Mouse (Mus musculus) kidney, postnatal 10 days (tissue): ENCODE results near the gene Map2k5.

Experiments used
- DNase-seq: peaks from one replicate; pipeline ENCODE4 v3.0.0; 2021; ENCODE audit warnings: mixed read lengths

The Map2k5 gene

DNA sequence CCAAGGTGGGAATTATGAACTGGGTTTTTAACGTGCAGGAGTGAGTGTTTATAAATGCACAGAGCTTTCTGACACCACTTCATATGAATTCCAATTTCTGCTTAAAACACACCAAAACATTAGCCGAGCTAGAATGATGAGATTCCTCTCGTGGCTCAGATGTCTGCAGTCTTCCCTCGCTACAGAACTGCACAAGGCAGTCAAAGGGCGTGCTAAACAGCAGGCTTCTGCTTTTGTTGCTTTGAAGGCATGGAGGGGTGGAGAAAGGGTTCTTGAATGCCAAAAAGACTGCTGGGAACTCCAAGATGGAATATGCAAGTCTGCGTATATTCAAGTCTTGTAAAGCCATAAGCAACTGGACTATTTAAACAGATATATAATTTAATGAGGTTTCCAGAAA lies 38.4 kb downstream of the Map2k5 start:
- DNase-seq: no peak

DNA sequence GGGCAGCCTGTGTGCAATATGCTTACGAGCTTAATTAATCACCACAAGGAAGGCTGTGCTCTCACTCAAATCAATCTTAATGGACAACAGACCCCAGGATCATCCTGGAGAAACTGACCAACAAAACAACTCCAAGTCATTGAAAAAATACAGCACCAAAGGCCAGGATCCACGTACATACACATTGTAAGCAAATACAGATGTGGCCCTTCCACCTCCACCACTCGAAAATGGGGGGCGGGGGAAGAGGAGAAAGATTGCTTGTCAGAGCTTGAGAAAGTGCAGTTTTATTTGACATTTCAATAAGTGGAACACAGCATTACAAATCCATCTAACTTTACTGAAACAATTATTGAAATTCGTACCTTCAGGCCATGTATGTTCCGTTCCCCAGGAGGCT lies 39.0 kb downstream of the Map2k5 start:
- no peak for DNase-seq

DNA sequence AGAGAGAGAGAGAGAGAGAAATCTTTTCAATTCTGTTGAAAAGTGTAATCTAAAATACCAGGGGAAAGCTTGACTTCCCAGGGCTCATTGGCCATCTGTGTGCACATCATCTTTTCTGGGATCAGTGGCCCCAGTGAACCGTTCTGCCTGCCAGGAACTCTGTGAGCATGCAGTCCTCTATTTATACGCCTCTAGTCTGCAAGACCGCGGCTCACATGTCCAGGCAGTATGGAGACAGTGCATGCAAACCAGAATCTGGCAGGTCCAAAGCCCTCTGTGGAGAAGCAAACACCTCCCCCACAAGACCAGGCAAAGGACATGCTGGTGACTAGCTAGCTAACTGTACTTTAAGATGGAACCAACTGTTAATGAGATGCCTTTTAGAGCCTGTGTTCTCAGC lies 41.9 kb downstream of the Map2k5 start:
- no peak for DNase-seq

DNA sequence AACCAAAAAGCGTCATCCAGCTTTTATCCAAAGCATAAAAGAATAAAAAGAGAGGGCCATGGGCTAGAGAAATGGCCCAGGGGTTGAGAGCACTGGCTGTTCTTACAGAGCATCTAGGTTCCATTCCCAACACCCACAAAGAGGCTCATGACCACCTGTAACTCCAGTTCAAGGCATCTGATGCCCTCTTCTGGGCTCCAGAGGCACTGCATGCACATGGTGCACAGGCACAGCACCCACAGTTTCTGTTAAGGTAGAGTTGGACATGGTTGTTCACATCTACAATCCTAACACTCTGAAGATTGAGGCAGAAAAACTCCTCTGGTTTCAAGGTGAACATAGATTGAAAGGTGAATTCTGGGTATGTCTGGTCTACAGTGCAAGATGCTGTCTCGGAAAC lies 44.6 kb downstream of the Map2k5 start:
- DNase-seq: no peak

DNA sequence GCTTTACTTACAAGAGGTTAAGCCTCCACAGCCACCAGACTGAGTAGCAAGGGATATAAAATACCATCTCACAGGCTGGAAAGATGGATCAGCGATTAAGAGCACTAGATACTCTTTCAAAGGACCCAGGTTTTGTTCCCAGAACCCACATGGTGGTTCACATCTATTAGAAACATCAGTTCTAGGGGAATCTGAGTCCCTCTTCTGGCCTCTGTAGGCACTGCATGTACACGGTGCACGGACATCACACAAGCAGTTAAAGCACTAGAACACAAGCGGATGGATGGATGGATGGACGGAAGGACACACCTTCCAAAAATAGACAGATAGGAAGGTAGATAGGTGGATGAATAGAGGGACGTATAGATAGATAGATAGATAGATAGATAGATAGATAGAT lies 46.5 kb downstream of the Map2k5 start:
- DNase-seq: no peak

DNA sequence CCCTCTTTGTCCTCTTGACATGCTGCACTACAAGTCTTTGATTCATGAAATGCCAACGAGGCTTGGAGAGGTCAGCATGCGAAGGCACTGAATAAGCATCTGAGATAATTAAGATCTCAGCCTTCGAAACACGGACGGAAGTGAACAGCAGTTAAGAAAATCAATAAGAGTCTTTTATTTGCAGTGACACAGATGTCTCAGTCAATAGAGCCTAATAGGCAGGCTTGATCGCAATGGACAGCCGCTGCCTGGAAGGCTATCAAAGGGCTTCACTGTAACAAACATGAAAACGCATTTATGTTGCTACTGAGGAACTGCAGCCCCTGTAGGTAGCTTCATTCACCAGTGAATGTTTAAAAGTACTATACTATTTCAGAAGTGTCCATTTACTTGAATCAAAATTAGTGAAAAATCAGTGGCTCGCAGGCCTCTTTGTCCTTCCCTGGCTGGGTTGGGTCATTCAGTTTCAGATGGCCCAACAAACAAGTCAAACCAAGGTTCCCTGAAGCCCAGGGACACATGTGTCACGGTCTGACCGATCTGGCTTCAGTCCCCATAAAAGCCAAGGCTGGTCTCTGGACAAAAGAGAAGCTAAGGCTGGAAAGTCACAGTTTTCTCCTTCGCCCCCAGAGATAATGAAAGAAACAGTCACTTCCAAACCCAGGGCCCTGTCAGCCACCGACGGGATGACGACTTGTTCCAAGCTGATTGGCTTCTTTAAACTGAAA lies 48.6 kb downstream of the Map2k5 start:
- no peak for DNase-seq

DNA sequence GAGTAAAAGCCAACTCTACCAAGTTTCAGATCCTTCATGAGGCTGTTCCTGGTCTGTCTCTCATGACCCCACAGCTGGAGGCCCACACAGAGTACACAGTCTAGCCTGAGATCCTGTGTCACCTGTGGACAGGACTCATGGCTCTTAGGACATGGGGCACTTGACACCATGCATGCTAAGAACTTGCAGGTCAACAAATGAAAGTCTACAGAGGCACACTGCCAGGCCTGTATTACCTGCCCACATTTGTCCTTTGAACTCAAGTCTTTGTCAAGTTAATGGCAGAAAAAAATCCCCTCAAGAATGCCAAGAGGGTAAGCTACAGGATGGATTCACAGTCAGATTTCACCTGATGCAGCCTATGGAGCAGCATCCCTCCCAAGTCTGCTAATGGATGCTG lies 62.5 kb downstream of the Map2k5 start:
- no peak for DNase-seq

DNA sequence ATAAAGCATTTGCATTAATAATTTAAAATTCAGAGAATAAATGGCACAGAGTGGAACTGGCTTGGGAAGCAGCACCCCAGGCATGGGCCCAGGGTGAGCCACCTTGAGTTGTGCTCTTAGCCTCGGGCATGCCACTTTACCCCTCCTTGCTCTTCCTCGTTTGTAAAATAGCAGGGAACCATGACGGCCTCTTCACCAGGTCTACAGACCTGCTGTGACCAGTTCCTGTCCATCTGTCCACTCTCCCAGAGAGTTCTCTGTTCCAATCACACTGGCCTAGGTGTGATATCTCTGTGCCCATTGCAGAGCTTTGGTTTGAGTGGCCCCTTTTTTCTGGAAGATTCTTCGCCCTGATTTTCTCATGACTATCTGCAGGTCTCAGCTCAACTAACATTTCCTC lies 63.6 kb downstream of the Map2k5 start:
- no peak for DNase-seq

DNA sequence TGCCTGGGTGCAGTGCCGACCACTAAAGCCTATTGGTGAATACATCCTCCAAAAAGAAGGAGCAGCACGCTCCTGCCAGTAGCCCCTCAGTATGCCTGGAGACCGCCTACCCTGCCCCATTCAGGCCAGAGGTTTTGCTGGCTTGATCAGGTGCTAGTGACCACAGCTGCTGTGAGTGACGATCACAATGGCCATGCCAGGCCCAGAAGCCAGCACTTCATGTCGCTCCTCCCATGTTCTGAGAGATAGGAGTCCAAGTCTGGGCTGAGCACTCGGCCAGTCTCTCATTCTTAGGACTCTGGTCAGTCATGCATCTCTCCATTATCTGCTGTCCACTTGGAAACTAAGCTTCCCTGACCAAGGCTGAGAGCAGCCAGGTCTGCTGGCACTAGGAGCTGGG lies 67.7 kb downstream of the Map2k5 start:
- no peak for DNase-seq

DNA sequence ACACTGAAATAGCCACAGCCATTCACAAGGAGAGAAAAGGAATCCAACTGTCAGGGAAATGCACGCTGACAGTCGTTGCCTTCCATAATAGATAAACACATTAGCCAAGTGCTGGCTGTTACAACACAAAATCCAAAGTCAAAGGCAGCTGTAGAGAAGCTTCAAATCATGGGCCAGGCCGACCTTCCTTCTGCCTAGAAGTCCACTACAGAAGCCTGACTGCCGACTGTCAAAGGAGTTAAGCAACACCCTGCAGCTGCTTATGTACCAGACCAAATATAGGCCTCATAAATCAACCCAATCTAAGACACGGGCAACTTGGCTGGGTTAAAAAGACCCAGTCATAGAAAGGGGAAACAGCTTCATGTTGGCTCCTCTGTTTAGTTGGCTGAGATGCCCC lies 68.7 kb downstream of the Map2k5 start:
- peak; percentile 35 for DNase-seq

DNA sequence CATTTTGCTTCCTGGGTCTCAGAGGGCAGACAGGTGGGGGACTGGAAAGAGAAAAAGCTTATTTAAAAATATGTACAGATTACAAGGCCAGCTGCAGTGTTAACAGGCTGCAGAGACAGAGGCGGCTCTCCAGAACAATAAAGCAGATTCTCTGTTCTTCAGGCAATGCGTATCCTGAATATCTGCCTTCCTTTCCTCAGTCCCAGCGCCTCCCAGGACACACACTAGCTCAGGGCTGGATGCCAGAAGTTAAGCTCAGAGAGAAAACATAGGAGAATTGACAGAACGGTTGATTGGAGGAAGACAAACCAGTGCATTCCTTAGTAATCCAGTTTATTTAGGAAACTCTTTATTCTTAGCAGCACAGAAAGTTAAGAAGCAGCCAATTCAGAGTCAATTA lies 69.3 kb downstream of the Map2k5 start:
- DNase-seq: no peak

DNA sequence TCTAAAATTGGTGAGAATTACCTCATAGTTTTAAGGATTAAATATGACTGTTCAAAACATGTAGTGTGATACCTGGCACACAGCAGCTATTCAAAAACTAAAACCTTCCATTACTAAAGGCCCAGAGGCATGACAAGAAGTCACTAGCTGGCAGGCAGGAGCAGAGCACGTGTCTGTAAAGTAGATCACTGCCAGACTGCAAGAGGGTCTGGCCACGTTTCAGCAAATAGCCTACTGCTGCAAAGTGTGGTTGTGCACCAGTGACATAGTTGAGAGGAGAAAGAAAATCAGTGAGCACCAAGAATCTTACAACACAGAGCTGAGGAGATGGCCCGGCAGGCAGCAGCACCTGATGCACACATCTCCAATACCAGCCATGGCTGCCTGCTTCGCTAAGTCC lies 75.2 kb downstream of the Map2k5 start:
- DNase-seq: no peak

DNA sequence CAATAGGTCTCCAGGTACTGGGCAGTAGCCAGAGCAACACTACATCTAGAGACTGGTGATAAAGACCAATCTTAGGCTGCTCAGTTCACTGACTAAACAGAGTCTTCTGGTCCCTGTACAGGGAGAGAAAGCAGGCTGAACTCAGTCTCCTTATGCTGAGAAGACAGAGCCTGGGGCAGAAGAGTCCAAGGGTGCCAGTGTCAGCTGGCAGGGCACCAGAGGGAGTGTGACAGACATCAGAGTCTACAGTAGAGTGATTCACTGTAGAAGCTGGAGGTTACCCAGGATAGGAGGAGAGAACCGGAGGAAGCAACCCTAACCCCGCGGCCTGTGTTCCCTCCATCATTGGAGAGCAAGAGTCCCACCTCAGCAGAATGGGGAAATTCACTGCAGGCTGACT lies 79.0 kb downstream of the Map2k5 start:
- DNase-seq: no peak

DNA sequence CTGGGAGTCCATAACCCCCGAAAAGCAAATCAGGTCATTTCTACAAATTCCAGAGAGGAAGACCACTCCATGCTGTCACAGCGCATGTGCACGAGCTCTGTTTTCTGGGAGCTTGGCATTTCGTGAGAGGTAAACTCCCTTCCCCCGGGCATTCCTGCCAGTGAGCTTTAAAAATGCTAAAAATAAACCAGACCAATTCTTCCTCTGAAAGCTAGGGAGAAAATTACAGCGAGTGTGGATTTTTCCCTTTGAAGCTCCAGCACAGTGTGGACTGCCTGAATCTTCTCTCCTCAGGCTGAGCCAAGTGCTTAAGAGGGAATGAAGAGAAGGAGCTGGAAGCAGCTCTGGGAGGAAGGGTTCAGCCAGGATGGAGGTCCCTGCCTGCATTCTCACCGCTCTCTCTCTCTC lies 82.1 kb downstream of the Map2k5 start:
- peak; percentile 38 for DNase-seq

DNA sequence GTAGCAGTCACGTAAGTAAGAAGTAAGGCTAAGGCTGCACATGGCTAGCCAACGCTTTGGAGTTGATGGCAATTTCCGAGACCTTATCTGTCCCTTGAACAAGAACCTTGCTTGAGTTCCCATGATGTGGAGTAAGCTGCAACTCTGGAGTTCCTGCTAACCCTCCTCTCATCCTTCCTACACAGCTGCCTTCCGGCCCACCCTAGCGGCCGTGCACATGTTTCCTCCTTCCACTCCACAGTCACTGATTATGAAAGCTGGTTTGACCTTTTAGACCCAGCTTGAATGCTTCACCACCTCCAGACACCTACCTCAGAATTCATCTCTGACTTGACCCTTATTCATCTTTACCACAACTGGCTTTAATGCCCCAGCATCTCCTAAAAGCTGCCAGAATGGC lies 82.9 kb downstream of the Map2k5 start:
- DNase-seq: peak; percentile 43

DNA sequence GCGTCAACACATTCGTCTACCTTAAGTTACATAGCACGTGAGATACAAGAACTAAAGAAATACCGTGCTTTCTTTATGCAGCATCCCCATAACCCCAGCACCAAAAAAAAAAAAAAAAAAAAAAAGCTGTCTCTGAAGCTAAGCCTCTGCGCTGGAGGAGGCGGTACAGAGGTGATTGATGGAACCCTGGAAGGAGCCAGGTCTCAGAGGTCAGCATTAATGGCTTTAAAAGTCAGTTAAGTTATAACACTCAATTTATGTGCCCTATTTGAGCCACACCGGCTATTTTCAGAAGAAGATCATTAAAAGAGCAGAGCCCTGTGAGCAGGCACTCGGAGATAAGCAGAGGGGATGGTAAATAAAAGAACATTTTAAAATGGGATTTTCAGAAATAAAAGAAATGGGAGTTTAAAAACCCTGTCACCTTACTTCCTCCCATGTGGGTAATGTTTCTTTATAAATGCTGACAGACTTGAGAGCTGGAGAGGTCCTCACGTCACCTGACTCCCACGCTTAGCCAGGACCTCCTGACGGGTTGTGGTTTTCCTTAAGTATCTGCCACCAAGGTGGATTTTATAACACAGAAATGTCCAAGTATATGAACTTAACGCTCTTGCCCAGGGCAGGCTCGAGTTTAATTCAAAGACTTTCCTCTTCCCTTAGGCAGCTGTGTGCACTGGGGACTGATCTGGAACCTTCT lies 83.8 kb downstream of the Map2k5 start:
- DNase-seq: no peak

DNA sequence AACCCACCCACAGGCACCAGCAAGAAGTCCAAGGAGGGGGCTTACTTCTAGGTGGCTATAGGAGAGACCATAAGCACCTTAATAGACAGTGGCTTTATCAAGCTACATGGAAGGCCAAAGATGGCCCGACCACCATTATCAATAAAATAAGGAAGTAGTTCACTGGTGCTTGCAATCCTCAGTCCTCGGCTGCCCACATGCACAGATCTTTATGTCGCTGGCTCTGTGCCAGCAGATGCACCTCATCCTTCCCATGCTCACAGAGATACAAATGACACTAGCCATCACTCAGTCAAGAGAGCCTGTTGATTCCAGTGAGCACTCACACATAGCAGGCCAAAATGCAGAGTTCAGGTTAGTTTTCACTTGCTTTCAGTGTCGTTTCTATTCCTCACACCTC lies 89.0 kb downstream of the Map2k5 start:
- no peak for DNase-seq

DNA sequence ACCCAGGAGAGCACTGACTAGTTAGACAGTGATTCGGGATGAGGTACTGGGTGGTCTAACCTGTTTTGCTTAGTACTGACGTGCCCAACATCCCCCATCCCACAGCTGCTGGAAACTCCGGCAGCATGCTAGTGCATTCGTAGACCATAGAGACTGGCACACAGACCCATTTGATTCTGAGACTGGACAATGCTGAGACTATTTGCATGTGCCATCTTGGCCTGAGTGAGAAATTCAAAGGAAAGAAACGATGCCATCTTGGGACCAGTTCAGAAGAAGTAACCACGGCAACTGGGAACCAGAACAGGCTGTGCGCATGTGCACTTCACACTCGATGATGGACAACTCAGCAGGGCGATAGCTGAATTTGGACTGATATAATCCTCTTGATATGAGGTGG lies 93.3 kb downstream of the Map2k5 start:
- DNase-seq: no peak

DNA sequence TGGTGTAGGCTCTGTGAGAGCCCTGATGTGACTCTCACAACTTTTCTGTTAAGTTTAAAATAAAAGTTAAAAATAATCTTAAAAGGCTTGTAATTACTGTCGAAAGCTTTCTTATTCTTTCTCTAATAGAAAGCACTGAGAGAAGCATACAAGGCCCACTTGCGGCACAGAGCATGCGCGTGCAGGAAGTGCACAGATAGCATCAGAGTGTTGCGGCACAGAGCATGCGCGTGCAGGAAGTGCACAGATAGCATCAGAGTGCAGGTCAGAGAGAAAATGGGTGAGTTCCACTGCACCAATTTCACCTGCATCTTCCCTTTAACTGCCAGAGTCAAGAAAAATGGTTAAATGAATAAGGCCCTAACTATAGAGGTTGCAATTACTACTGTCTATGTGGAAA lies 95.7 kb downstream of the Map2k5 start:
- DNase-seq: no peak

DNA sequence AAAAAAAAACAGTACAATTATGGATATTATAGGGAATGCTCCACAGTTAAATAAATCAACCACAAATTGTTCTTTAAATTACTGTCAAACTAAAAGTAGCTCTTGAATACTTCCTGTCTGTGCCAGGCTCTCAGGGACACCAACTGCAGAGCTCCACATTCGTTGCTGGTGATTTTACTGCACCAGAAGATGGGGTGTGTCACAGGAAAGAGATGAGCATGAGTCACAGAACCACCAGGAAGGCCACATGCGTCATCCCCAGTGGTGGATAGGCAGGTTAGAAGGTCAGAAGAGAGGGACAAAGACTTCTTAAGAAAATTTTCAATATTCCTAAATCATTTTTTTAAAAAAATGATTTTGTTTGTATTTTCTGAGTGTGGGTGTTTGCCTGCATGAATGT lies 96.6 kb downstream of the Map2k5 start:
- DNase-seq: no peak

DNA sequence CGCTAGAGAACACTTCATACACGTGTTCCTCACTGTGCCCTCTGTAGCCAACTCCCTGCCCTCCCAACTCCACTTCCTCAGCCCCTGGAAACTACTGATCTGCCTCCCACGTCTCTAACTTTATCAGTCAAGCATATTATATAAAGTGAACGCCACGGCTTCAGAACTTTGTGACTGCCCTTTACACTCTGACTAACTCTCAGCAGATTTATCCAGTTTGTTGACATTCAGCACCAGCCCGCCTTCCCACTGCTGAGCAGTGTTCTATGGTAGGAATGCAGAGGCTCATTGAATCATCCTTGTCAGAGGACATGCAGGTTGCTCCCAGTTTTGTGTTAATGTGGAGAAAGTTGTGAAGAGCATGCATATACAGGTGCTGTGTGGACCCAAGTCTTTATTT lies 103.9 kb downstream of the Map2k5 start:
- no peak for DNase-seq

DNA sequence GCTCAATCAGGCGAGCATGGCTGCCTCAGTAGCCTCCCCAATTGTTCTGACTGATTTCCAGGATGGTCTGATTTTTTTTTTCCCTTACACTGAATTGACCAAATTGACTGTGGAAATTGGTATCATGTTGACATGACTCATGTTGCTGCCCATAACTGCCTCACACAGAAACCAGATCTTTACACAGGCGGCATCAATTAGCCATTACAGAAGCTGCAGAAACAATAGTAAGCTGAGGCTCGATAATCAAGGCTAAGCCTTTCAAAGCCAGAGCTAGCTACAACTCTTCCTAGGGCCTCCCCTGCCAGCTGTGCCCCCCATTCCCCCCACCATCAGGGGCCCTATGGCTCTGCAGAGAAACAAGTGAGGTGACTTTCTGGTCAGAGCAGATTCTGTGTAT lies 107.9 kb downstream of the Map2k5 start:
- DNase-seq: no peak

DNA sequence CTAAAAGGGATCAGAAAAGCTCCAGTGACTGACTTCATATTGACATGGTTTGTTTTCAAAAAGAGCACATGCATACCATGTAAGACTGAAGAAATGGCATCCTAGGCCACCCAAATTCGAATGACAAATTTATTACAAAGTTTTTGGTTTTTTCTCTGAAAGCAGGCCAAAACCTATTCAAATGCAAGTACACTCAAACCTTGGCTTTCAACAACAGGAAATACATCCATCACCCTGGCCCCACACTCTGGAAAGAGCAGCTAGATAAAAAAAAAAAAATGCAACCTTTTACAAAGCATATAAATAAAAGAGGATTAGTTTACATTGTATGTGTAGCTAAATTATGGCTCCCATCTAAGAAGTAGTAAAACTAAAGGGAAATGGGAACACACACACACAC lies 114.5 kb downstream of the Map2k5 start:
- DNase-seq: no peak

DNA sequence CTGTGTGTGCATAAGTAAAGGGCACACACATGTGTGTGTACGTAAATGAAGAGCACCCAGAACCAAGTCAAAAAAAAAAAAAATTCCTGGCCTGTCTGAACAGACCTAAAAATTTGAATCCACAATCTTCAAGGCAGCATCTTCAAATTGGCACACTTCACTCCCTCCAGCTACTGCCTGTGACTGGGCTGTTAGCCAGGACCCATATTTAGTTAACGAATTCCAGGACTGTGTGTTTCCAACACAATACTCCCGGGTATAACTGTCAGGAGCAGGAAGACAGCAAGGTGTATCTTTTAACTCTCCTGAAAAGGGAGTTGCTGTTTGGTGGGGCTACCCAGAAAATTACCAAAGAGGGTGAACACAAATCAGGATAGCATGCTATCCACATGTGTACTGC lies 118.9 kb downstream of the Map2k5 start:
- DNase-seq: no peak

DNA sequence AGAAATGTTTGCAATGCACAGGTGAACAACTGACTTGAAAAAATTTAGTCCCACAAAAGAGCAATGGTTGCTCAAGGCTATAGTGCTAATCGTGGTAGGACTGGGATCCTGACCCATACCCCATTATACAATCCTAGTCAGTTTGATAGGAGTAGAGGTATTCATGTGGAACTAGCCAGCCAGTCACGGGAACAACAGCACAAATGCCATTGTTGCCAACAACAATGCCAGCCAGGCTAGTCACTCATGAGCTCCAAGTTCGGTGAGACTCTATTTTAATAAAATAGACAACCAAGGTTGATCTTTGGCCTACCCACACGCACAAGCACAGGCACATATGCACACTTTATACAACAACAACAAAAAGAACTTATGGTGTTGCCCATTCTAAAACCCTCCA lies 120.0 kb downstream of the Map2k5 start:
- DNase-seq: no peak
